Mouse (Mus musculus) cortical plate, adult 2 months (tissue): Measurements from ENCODE around the gene Banf1.

ENCODE experiments used
- CTCF ChIP-seq: fragments of 200-500 bp; IDR thresholded peaks from 2 replicates; pipeline ENCODE4 v1.5.1; 2011; ENCODE audit warnings: mild to moderate bottlenecking, control low read depth, low read length; ENCODE audit not compliant: insufficient read depth; ENCODE audit errors: extremely low read depth
- POLR2A ChIP-seq: fragments of 200-500 bp; IDR thresholded peaks from 2 replicates; pipeline ENCODE4 v1.6.1; 2011; ENCODE audit warnings: mild to moderate bottlenecking, low read length, control low read depth; ENCODE audit not compliant: insufficient read depth; ENCODE audit errors: extremely low read depth

- TF ChIP-seq CTCF = no peak
- TF ChIP-seq POLR2A = peak; percentile 49; the same call in 1 of the 2 replicates
Measured at GRCm38 (mm10) chr19:5366175-5367052, 554 bp downstream of the Banf1 start, which contains the start of gene Eif1ad.
